Mouse (Mus musculus) CH12.LX (cell line): ENCODE measurements around the gene 4930595D18Rik.

ENCODE experiments used
- CHD2 ChIP-seq: IDR thresholded peaks from 2 replicates; pipeline ENCODE4 v1.6.1; 2011; ENCODE audit warnings: low read length, improper control_type of control experiment
- CTCF ChIP-seq, 2 experiments: IDR thresholded peaks in 1 of 2; conservative IDR thresholded peaks in 1 of 2; 2 replicates each; pipeline ENCODE4 v1.5.1; 2011 to 2012; ENCODE audit warnings: low read depth in 2 of 2, low read length in 2 of 2, improper control_type of control experiment in 1 of 2, inconsistent platforms in 1 of 2, mild to moderate bottlenecking in 1 of 2, moderate library complexity in 1 of 2
- ELF1 ChIP-seq: IDR thresholded peaks from 2 replicates; pipeline ENCODE4 v1.6.1; 2014; ENCODE audit warnings: low read depth, mild to moderate bottlenecking, inconsistent platforms, low read length, improper control_type of control experiment
- MEF2A ChIP-seq: IDR thresholded peaks from 2 replicates; pipeline ENCODE4 v1.6.1; 2014; ENCODE audit warnings: low read depth, mild to moderate bottlenecking, inconsistent platforms, low read length, improper control_type of control experiment, borderline replicate concordance
- NELFE ChIP-seq: IDR thresholded peaks from 2 replicates; pipeline ENCODE4 v1.6.1; 2011; ENCODE audit warnings: low read depth, low read length, improper control_type of control experiment
- NRF1 ChIP-seq: IDR thresholded peaks from 2 replicates; pipeline ENCODE4 v1.6.1; 2014; ENCODE audit warnings: low read depth, mild to moderate bottlenecking, inconsistent platforms, low read length, improper control_type of control experiment, moderate library complexity
- PAX5 ChIP-seq: IDR thresholded peaks from 2 replicates; pipeline ENCODE4 v1.6.1; 2012; ENCODE audit warnings: low read length, inconsistent platforms, mixed read lengths
- POLR2A ChIP-seq: IDR thresholded peaks from 2 replicates; pipeline ENCODE4 v1.6.1; 2011; ENCODE audit warnings: low read depth, mild to moderate bottlenecking, improper control_type of control experiment, low read length
- TBP ChIP-seq: conservative IDR thresholded peaks from 2 replicates; pipeline ENCODE4 v1.6.1; 2011; ENCODE audit warnings: low read depth, low read length, improper control_type of control experiment
- ZC3H11A ChIP-seq: IDR thresholded peaks from 2 replicates; pipeline ENCODE4 v1.6.1; 2012; ENCODE audit warnings: low read depth, mild to moderate bottlenecking, inconsistent platforms, low read length, improper control_type of control experiment

DNA sequence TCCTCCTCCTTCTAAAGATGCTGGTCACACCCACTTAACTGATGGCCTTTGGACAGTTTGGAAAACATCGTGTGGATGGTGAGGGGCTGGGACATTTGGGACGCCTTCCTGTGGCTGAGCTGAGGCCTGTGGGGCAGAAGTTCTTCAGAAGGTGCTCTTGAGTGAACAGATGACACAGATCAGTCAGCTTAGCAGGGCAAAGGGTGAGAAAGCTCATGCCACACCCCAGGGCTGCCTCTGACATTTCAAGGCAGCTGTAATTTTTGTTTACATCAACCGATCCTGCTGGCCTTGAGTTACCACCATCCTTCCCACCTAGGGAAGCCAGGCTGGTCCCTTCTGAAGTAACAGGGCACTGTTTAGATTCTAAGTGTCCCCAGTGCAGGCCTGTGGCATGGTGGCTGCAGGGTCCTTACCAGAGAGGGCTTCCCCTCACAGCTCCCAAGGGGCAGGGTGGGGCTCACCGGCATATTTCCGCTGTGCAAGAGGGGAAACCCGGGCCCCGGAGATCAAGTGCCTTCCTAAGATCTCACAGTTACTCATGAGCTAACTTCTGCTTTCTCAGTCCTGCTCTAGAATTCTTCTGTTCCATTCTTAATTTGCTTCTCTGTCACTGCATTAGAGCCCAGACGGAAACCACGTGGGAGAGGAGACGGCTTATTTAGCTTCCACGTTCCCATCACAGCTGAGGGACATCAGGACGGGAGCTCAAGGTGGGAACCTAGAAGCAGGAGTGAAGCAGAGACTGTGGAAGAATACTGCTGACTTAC lies 24.4 kb downstream of the 4930595D18Rik start:
- TF ChIP-seq NRF1 (peak; percentile 34; the same call in 1 of the 2 replicates), ZC3H11A (no peak), CTCF (conservative IDR thresholded peaks at IDR 0.05 in 1 of 2, IDR thresholded peaks at IDR 0.05 in 1 of 2; ENCODE audit: low read depth in 2 of 2, low read length in 2 of 2) (no peak), NELFE (peak; percentile 81), POLR2A (peak; percentile 81), MEF2A (peak; percentile 89), ELF1 (peak; percentile 64), TBP (peak; percentile 91), PAX5 (no peak), CHD2 (peak; percentile 86)
